Mouse (Mus musculus) hindbrain, embryonic 10.5 days (tissue): ENCODE measurements around the gene Dnmt3l. TPM values are rescaled to one million over a fixed set of nuclear protein-coding genes. Genes with fewer than 3 reads are reported as not detected.
A peak's percentile ranks its signal among the peaks of the same experiment; 100 is the strongest.

ENCODE experiments used
- DNase-seq: peaks from one replicate; pipeline ENCODE4 v3.0.0-alpha.2; 2017; ENCODE audit warnings: low spot score
- H3K27ac ChIP-seq: fragments of 300-500 bp; sonication (generic); 2 replicates; pipeline ENCODE4 v1.5.1; 2016; ENCODE audit warnings: mild to moderate bottlenecking, moderate library complexity
- H3K27me3 ChIP-seq: fragments of 300-500 bp; sonication (generic); 2 replicates; pipeline ENCODE4 v1.6.1; 2016; ENCODE audit warnings: mild to moderate bottlenecking; ENCODE audit not compliant: poor library complexity, insufficient read depth, severe bottlenecking
- H3K36me3 ChIP-seq: fragments of 300-500 bp; sonication (generic); 2 replicates; pipeline ENCODE4 v1.6.1; 2016; ENCODE audit warnings: mild to moderate bottlenecking, moderate library complexity
- H3K4me1 ChIP-seq: fragments of 300-500 bp; sonication (generic); replicated peaks from 2 replicates; pipeline ENCODE4 v1.6.1; 2016; ENCODE audit warnings: mild to moderate bottlenecking
- H3K4me3 ChIP-seq: fragments of 300-500 bp; sonication (generic); 2 replicates; pipeline ENCODE4 v1.5.1; 2016; ENCODE audit warnings: mild to moderate bottlenecking, moderate library complexity
- H3K9me3 ChIP-seq: fragments of 300-500 bp; sonication (generic); 2 replicates; pipeline ENCODE4 v1.6.1; 2016; ENCODE audit warnings: mild to moderate bottlenecking, moderate library complexity
- WGBS: fragments of 180-500 bp; shearing (Covaris S2); methylation state at CpG from one replicate; pipeline ENCODE4 v1.1.7; 2016; 5-methylcytosine and 5-hydroxymethylcytosine counted together
- polyA plus RNA-seq: library from polyadenylated mRNA; unstranded; fragments of >200 nt; fragmentation: Nextera tagmentation; extraction: Ambion mirVana; gene quantifications from 2 replicates; pipeline ENCODE4 v1.2.1, GENCODE M21; 2016

The Dnmt3l gene
- polyA plus RNA-seq, 1 experiment from 2014 or later = not detected

- Histone ChIP-seq H3K36me3 (no peaks in the 10 kb centered on the region), H3K4me1 (peaks cover 27% of the 10 kb centered on the region), H3K9me3 (no peaks in the 10 kb centered on the region), H3K27ac (peak within 1 kb of the TSS; percentile 79), H3K27me3 (peaks cover 35% of the 10 kb centered on the region), H3K4me3 (peak within 1 kb of the TSS; percentile 77)
- peak; percentile 81 for DNase-seq
- under 1% methylated on average over 66 of the region's 66 CpGs for WGBS
Observed at GRCm38 (mm10) chr10:78069101-78070011, 27.6 kb downstream of the Dnmt3l start, which contains the start of gene Icosl. Gene Icosl, plus strand, starts transcription at chr10:78069302.

GRCm38 (mm10) chr10:78074151-78074550, 32.4 kb downstream of the Dnmt3l start:
- peaks cover 10% of the 10 kb centered on the region for H3K4me1 ChIP-seq
- peaks cover 21% of the 10 kb centered on the region for H3K27me3 ChIP-seq
- H3K4me3 ChIP-seq = no peak overlapping the region
- no peak for DNase-seq
- 83% methylated on average over 4 of the region's 4 CpGs for WGBS
- no peaks in the 10 kb centered on the region for H3K9me3 ChIP-seq
- H3K36me3 ChIP-seq = no peaks in the 10 kb centered on the region
- no peak overlapping the region for H3K27ac ChIP-seq

GRCm38 (mm10) chr10:78074977-78075376, 33.2 kb downstream of the Dnmt3l start:
- no peak overlapping the region for H3K27ac ChIP-seq
- H3K27me3 ChIP-seq = peaks cover 13% of the 10 kb centered on the region
- no peaks in the 10 kb centered on the region for H3K9me3 ChIP-seq
- 88% methylated on average over 11 of the region's 11 CpGs for WGBS
- peaks cover 1% of the 10 kb centered on the region for H3K4me1 ChIP-seq
- no peaks in the 10 kb centered on the region for H3K36me3 ChIP-seq
- no peak overlapping the region for H3K4me3 ChIP-seq
- DNase-seq = no peak

DNA sequence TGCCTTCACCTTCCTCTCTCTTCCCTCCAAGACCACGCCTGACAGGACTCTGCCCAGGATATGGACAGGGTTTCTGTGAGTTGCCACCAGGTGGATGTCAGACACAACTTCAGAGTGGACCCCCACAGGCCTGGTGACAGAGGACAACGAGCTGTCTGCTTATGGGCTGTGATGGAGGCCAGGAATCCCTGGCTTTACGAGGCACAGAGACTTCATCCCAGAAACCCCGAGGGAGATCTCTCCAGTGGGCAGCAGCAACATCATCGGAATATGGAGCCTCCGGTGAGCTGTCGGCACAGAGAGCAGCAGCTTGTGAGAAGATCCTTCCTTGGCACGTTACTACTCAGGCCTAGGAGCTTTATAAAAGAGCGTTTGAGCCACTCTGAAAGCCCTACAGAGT, 36.1 kb downstream of the Dnmt3l start:
- Histone ChIP-seq H3K9me3 (no peaks in the 10 kb centered on the region), H3K4me1 (peaks cover 5% of the 10 kb centered on the region; the same call in 1 of the 2 replicates), H3K4me3 (no peak overlapping the region), H3K27me3 (no peaks in the 10 kb centered on the region), H3K27ac (no peak overlapping the region), H3K36me3 (no peaks in the 10 kb centered on the region)
- WGBS = 81% methylated on average over 9 of the region's 9 CpGs
- DNase-seq = no peak

DNA sequence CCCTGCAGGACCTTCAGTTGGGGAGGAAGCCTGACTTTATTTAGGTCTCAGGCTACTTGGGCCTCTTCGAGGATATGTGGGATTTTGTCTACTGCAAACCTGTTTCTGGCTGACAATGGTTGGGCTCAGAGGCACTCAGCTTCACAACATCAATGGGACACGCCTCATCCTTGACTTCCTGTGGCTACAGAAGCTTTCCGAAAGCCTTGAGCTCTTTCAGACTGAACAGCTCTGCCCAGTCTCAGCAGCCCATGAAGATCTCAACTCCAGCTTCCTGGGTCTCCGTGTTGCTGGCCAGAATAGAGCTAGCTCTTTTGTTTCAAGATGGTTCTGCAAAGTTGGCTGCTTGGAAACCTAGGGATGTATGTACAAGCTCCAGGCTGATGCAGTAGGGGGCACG, 36.5 kb downstream of the Dnmt3l start:
- no peak overlapping the region for H3K27ac ChIP-seq
- H3K27me3 ChIP-seq = no peaks in the 10 kb centered on the region
- peaks cover 5% of the 10 kb centered on the region; the same call in 1 of the 2 replicates for H3K4me1 ChIP-seq
- 89% methylated on average over 5 of the region's 5 CpGs for WGBS
- no peaks in the 10 kb centered on the region for H3K36me3 ChIP-seq
- H3K4me3 ChIP-seq = no peak overlapping the region
- no peaks in the 10 kb centered on the region for H3K9me3 ChIP-seq
- no peak for DNase-seq

DNA sequence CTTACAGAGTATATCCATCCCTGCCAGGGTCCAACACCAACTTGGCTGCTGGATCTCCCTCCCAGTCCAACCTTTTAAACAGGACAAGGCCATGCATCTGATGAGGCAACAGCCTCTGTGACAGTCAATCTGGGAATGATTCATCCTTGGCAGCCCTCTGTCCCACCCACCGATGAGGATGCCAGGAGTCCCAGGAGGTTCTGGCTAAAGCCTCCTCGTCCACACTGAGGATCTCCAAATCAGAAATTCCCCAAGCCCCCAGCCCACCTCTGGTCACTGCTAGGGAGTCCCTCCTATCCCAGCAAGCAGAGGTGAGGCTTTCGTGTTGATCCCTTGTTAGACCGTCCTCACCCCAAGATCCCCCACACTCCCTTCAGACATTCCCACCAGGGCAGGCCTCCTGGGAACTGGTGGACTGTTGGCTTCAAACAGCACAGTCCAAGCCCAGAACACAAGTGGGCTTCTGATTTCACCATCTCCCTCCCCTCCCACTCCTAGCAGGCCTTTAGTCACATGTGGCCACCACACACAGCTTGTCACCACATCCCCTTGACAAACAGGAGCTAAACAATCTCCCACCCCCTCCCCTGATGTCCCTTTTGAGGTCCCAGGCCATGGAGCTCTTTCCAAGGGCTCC, 38.3 kb downstream of the Dnmt3l start:
- H3K36me3 ChIP-seq = no peaks in the 10 kb centered on the region
- no peak overlapping the region for H3K4me3 ChIP-seq
- H3K27ac ChIP-seq = no peak overlapping the region
- H3K27me3 ChIP-seq = no peaks in the 10 kb centered on the region
- 80% methylated on average over 4 of the region's 4 CpGs for WGBS
- peaks cover 5% of the 10 kb centered on the region; the same call in 1 of the 2 replicates for H3K4me1 ChIP-seq
- no peak for DNase-seq
- no peaks in the 10 kb centered on the region for H3K9me3 ChIP-seq

DNA sequence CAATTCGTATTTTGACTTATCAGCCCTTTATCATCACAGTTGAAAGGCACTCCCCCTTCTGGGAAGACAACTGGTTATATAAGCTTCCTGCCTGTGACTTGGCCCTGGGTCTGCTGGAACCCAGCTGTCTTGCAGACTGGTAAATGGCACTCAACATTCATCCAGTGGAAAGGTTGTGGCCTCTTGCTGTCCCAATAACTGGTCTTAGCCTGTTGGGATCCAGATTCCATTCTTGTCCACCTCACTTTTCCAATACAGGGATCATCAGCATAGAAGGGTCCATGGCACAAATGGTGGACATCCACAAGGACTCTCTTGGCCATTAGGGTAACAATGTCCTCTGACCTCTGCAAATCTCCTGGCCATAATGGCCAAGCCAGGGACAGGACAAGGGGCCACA, 42.3 kb downstream of the Dnmt3l start:
- no peaks in the 10 kb centered on the region for H3K36me3 ChIP-seq
- no peak overlapping the region for H3K4me3 ChIP-seq
- H3K27me3 ChIP-seq = no peaks in the 10 kb centered on the region
- 69% methylated on average over 1 of the region's 1 CpGs for WGBS
- peaks cover 5% of the 10 kb centered on the region; the same call in 1 of the 2 replicates for H3K4me1 ChIP-seq
- H3K9me3 ChIP-seq = no peaks in the 10 kb centered on the region
- DNase-seq = no peak
- no peak overlapping the region for H3K27ac ChIP-seq

- Histone ChIP-seq H3K4me3 (no peak overlapping the region), H3K27me3 (no peaks in the 10 kb centered on the region), H3K36me3 (no peaks in the 10 kb centered on the region), H3K4me1 (no peaks in the 10 kb centered on the region), H3K27ac (no peak overlapping the region), H3K9me3 (no peaks in the 10 kb centered on the region)
- DNase-seq = no peak
- WGBS = 95% methylated on average over 6 of the region's 6 CpGs
Observed at GRCm38 (mm10) chr10:78085711-78086110, 44.0 kb downstream of the Dnmt3l start.

GRCm38 (mm10) chr10:78086444-78087061, 44.8 kb downstream of the Dnmt3l start:
- DNase-seq = no peak
- Histone ChIP-seq H3K4me3 (no peak overlapping the region), H3K27me3 (no peaks in the 10 kb centered on the region), H3K9me3 (no peaks in the 10 kb centered on the region), H3K4me1 (no peaks in the 10 kb centered on the region), H3K36me3 (no peaks in the 10 kb centered on the region), H3K27ac (no peak overlapping the region)
- WGBS = 81% methylated on average over 10 of the region's 10 CpGs

DNA sequence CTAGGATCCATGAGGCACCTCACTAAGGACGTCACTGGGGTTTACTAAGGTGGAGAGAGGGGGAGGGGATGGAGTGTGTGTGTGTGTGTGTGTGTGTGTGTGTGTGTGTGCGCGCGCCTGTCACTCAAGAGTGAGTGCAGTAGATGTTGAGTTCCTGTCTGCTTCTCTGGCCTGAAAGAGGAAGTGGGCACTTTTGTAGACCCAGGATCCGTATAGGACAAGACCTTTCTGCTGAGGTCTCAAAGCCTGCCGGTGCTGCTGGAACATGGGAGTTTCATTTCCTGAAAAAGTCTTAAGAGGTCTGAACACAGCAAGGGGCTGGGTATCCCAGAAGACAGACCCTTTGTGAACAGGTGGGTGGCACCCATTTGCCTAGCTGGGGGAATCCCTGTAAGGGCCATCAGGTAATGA, 45.4 kb downstream of the Dnmt3l start:
- H3K4me3 ChIP-seq = no peak overlapping the region
- H3K27me3 ChIP-seq = no peaks in the 10 kb centered on the region
- H3K4me1 ChIP-seq = no peaks in the 10 kb centered on the region
- no peak overlapping the region for H3K27ac ChIP-seq
- no peaks in the 10 kb centered on the region for H3K36me3 ChIP-seq
- DNase-seq = no peak
- 85% methylated on average over 6 of the region's 6 CpGs for WGBS
- H3K9me3 ChIP-seq = no peaks in the 10 kb centered on the region

DNA sequence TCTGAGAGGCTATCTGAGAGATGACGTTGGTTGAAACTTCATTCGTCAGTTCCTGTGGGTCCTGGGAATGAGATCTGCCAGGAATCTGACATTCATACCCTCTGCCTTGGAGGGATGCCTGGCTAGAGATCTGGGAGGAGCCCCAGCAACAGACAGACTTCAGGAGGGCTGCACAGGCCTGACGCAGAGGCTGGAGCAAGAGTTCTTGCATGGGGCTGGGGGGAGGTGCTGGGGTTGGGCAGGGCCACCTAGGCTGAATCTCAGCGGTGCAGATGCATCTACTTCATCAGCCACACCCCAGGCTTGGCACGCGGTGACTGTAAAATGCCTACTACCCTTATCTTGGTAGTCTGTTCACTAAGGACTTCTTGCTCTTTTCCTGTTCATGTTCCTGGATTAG, 48.5 kb downstream of the Dnmt3l start:
- DNase-seq = no peak
- H3K9me3 ChIP-seq = no peaks in the 10 kb centered on the region
- 64% methylated on average over 6 of the region's 6 CpGs for WGBS
- no peaks in the 10 kb centered on the region for H3K36me3 ChIP-seq
- no peak overlapping the region for H3K4me3 ChIP-seq
- H3K4me1 ChIP-seq = no peaks in the 10 kb centered on the region
- H3K27ac ChIP-seq = no peak overlapping the region
- no peaks in the 10 kb centered on the region for H3K27me3 ChIP-seq

DNA sequence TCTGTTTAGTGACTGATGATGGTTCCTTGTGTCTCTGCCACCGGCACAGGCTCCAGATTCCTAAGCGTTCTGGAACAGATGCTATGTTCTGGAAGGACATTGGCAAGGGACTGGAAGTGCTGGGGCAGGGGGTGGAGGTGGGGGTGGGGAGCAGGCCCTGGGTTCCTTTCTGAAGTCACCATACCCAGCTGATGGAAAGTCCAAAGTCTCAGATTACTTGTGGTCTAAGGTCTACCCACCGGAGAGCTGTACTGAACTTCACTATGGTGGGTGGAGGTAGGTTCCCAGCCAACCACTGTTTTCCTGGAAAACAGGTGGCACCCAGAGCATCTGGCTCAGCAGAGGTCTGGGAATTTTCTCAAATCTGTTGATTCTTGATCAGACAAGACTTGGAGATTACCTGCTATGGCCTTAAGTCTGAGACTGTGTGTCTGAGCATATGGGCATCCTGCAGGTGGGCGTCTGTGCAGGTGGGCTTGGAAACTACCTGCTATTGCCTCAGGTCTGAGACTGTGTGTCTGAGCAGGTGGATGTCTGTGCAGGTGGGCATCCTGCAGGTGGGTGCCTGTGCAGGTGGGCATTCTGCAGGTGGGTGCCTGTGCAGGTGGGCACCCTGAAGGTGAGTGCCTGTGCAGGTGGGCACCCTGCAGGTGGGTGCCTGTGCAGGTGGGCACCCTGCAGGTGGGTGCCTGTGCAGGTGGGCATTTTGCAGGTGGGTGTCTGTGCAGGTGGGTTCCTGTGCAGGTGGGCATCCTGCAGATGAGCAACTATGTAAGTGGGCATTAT, 49.2 kb downstream of the Dnmt3l start:
- no peaks in the 10 kb centered on the region for H3K27me3 ChIP-seq
- H3K4me1 ChIP-seq = no peaks in the 10 kb centered on the region
- no peak for DNase-seq
- no peaks in the 10 kb centered on the region for H3K36me3 ChIP-seq
- no peak overlapping the region for H3K4me3 ChIP-seq
- H3K9me3 ChIP-seq = no peaks in the 10 kb centered on the region
- WGBS = 84% methylated on average over 4 of the region's 4 CpGs
- no peak overlapping the region for H3K27ac ChIP-seq
